Mouse (Mus musculus) gastrocnemius, postnatal 25 days (tissue): Measurements from ENCODE around the gene Ablim2. TPM values are rescaled to one million over a fixed set of nuclear protein-coding genes. Genes with fewer than 3 reads are reported as not detected.
A peak's percentile ranks its signal among the peaks of the same experiment; 100 is the strongest.

Source experiments
- DNase-seq: peaks from one replicate; pipeline ENCODE4 v3.0.0; 2022
- total RNA-seq, 2 experiments: library from RNA; stranded (reverse); gene quantifications; 1 replicate in 1 of 2; 2 replicates in 1 of 2; pipeline ENCODE4 v1.2.3; 2021

Ablim2 gene
- total RNA-seq, 2 experiments from 2014 or later = 33.4 to 42.7 TPM

- no peak for DNase-seq
Measured at GRCm38 (mm10) chr5:35770246-35770645, 12.6 kb downstream of the Ablim2 start.

- DNase-seq = peak; percentile 55
Measured at GRCm38 (mm10) chr5:35770891-35771663, 13.4 kb downstream of the Ablim2 start.

DNA sequence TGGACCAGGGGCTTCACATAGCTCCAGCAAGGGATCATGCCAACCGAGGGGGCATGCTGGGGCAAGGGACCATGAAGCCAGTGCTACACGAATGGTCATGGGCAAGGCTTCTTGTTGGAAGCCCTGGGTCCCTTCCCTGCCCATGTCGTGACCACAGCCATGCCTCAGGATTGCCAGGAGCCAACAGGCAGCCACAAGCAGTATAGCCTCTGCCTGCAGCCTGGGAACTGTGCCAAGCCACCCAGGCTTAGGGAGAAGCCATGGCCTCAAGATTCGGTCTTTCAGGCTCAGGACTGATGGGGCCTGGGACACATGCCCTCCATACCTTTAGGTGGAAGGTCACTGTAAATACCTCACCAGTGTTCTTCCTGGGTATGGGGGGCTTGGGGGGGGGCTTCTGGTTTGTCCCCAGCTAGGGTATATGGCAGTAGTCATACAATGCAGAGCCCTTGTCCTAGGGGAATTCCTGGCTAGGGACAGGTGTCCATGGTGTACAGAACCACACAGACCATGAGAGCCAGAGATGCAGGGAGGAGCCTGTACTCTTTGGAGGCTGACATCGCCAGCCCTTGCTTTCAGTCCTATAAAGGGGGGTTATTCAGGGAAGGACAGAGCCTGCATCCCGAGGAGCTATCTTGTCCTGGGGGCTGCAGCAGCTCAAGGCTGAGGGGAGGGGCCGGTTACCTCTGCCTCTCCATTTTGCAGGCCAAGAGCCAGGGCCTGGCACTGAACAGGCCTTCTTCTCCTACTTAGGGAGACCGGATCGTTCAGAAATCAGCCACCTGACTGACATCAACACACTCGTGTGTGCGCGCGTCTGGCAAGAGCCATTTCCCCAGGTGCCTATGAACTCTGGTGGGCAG lies 15.8 kb downstream of the Ablim2 start:
- no peak for DNase-seq

DNA sequence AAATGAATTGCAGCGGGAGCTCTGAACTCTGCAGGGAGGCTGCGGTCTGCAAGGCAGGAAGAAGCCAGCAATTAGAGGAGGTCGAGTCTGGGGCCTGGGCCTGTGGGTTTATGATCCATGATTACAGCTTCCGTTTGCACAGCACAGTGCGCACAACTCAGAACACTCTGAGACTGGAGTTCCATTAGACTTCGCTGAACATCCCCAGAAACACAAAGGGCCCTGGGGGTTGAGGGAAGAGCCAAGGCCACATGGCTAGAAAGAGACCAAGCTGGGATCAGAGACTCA lies 16.4 kb downstream of the Ablim2 start:
- no peak for DNase-seq

- DNase-seq = no peak
Measured at GRCm38 (mm10) chr5:35781116-35781515, 23.4 kb downstream of the Ablim2 start.

- DNase-seq = no peak
Measured at GRCm38 (mm10) chr5:35782648-35783180, 25.0 kb downstream of the Ablim2 start.

- DNase-seq = peak; percentile 88
Measured at GRCm38 (mm10) chr5:35785853-35786252, 28.2 kb downstream of the Ablim2 start.

- no peak for DNase-seq
Measured at GRCm38 (mm10) chr5:35787847-35788246, 30.2 kb downstream of the Ablim2 start.

DNA sequence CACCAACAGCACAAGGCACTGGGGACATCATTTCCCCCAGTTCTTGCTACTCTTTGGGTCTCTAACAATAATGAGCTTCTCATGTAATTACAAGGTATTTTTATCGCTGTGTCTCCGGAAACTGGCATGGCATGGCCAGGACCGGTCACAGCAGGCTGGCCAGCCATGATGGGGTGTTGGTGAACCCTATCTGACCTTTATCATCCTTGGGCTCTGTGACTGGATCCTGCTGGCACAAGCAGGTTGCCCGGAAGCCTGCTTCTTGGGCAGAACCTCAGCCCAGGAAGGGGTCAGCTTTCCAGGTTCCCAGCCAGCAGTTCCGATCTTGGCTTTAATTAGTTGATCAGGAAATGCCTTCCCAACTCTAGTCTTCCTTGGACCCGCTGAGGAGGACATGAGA lies 31.0 kb downstream of the Ablim2 start:
- no peak for DNase-seq

- DNase-seq = no peak
Measured at GRCm38 (mm10) chr5:35789697-35790096, 32.0 kb downstream of the Ablim2 start.

DNA sequence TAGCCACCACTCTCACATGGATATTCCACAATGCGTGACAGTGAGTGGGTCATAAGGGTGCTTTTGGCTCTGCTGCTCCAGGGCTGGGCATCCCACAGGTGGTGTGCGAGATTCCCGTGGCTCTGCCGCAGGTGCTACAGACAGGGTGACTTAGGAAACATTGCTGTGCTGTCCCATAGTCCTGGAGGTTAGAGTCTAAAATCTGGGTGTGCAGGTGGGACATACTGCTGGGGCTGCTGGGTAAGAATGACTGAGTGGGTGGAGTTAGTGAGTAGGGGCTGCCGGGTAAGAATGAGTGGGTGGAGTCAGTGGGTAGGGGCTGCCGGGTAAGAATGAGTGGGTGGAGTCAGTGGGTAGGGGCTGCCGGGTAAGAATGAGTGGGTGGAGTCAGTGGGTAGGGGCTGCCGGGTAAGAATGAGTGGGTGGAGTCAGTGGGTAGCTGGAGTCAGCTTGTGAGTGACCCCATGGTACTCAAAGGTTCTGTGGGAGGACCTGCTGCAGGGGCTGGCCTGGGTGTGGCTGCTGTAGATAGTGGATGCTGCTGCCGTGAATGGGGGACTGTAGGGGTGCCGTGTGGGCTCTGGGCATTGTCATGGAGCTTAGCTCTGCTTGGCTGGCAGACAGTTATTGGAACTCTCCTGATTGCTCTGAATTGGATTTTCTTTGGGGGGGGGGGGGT lies 32.8 kb downstream of the Ablim2 start:
- DNase-seq = no peak

DNA sequence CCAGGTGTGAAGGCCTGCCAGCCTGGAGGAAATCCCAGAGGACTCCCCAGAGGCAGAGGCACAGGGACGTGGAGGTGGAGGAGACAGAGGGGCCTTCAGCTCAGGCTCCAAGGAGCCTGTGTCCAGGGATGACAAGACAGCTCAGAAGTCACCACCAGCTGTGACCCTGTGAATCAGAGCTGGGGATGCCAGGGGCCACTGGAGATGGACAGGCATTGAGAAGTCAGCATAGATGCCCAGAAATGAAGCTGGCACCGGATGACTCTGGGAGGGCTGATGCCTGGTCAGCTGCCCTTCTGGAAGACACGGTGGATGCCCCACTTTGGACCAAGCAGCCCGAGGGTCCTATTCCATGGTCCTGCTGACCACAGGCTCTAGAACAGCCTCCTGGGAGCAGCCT lies 36.3 kb downstream of the Ablim2 start:
- DNase-seq = peak; percentile 40

- no peak for DNase-seq
Measured at GRCm38 (mm10) chr5:35794942-35795341, 37.3 kb downstream of the Ablim2 start.

- DNase-seq = peak; percentile 74
Measured at GRCm38 (mm10) chr5:35795481-35796048, 37.9 kb downstream of the Ablim2 start.

DNA sequence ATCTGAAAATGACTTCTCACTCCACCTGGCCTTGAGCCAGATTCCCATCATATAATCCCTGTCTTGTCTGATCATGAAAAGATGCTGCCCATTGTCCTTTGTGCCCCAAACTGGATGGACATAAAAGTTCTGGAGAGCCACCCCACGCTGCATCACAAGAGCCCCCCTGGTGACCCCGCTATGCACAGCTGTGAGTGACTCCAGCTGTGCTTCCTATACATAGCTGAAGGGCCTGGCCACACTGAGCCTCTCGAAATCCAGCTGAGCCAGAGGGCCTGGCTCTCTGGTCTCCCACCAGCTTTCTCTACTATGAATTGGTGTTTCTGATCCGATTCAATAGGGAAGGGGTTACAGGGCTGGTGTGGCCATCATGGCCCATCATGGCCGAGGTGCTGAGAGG lies 38.5 kb downstream of the Ablim2 start:
- DNase-seq = no peak

GRCm38 (mm10) chr5:35799090-35799489 lies 41.4 kb downstream of the Ablim2 start:
- no peak for DNase-seq

DNA sequence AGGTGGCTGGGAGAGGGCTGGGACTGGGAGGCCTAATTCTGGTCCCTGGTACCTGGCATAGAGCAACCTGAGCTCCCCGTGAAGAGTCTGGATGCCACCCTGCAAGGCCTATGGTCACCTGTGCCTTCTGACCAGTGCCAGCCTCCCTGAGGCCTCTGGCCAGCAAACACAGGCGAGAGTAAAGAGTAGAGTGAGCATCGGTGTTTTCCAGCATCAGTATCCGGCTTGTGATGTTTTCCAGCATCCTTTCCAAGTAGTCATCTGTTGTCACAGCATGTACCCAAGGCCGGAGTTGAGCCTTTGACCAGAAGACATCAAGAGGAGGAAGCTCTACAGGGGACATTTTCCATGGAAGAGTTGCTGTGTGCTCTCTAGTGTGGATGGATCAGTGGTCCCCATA lies 45.7 kb downstream of the Ablim2 start:
- DNase-seq = no peak

DNA sequence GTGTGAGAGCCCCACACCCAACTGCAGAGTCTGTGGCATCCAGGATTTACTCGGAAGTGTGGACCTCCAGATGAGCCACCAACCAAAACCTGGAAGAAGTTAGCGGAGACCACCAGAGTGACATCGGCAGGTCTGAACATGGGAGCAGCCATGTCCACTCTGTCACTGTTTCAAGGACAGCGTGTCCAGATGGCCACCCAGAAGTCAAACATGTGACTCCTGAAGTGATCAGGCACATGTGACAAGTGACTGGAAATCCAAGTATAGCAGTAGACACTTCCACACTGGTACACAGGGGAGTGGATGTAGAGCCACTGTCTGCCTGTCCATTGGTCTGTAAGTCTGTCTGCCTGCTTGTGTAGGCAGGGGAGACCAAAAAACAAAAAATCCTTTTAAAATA lies 47.0 kb downstream of the Ablim2 start:
- no peak for DNase-seq

DNA sequence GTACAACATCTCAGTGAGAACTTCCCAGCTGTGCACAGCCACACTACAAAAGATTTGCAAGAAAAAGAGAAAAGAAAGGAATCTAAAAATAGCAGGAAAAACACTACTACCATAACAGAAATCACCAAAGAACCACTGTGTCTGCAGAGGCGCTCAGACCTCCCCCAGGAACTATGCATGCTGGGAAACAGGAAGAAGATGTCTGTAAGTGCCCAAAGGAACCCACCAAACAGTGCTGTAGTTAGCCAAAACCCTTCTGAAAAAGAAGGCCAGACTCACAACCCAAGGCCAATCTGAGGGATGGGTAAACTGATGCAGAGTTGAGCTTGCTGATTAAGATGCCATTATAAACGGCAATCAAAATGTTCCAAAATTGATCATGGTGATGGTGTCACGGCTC lies 47.5 kb downstream of the Ablim2 start:
- no peak for DNase-seq

GRCm38 (mm10) chr5:35807018-35807417 lies 49.3 kb downstream of the Ablim2 start:
- no peak for DNase-seq

DNA sequence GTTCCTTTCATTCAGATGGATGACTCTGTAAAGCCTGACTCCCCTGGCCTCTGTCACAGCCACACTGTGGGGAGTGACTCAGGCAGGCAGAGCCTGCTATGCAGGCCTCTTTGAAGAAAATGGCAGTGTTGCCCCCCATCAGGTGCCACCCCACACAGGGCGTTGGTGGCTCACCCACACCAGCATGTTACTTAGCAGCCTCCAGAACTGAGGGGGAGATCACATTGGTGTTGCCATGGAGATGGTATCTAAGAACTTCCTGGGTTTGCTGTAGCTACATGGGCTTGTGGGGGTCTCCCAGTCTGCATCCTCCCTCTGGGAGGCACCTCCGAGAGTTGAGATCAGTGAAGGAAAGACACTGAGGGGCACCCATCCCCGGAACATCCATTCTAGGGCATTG lies 52.8 kb downstream of the Ablim2 start:
- DNase-seq = no peak

GRCm38 (mm10) chr5:35811639-35812295 lies 54.1 kb downstream of the Ablim2 start:
- no peak for DNase-seq
